In the genomic region with DNA sequence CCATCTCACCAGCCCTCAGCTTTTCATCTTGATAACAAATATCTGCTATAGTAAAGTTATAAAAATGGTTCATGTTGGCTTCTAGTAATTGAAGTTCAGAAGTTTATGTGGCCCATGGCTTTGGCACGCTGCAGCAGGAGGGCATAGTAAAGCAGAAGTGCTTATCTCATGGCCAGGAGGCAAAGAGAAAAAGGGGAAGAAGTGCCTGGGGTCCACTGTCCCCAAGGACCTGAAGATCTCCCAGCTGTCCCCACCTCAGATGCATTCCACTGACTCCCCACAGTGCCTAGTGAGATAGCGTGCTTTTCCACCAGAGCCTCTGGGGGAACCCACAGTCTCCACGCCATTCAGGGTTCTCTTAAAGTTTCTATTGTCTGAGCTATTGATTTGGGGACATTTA, we compare ENCODE assay signal across 28 mouse cellular contexts. TPM values are rescaled to one million over a fixed set of nuclear protein-coding genes. Genes with fewer than 3 reads are reported as not detected.
DNase-seq lines count a peak whose midpoint lies in the region; ATAC-seq and TF ChIP-seq lines count a peak whose summit lies in the region.
"Had no signal": no experiment of that assay in that cellular context is flagged by ENCODE, and none has a peak within 500 bp of the region (broad histone marks: within the 10 kb centered on the region; RNA-seq: fewer than 3 reads in every experiment).

No protein-coding gene starts in this region.

- DNase-seq in A20 (ENCODE audit: low read depth, low spot score) = peak; percentile 48
- DNase-seq in CH12.LX (ENCODE audit: extremely low read depth) = peak; percentile 12
- DNase-seq in right cerebral cortex, postnatal 10 days (ENCODE audit: low spot score in 2 of 2) = no peak
- no peak for DNase-seq in adrenal gland, adult 2 months
- DNase-seq in retina, postnatal 1 day = no peak
- DNase-seq: adrenal gland, adult 8-10 months; cerebellum, adult 9-11 months; forebrain, postnatal 0 days; heart, postnatal 36 days; layer of hippocampus, adult 9-11 months; lung, adult 18-20 months; lung, postnatal 4 days; right cerebral cortex, postnatal 14 days; thymus, adult 2 months; thymus, postnatal 36 days had no signal

- no peak overlapping the region for H3K9ac ChIP-seq in CH12.LX (ENCODE audit: insufficient read depth, low read depth)
- H3K9ac ChIP-seq: forebrain, embryonic 12.5 days; forebrain, postnatal 0 days; heart, embryonic 15.5 days; hindbrain, embryonic 13.5 days; limb, embryonic 13.5 days; liver, embryonic 12.5 days; neural tube, embryonic 12.5 days had no signal

- no peak overlapping the region for H3K4me3 ChIP-seq in CH12.LX (replicated peaks in 1 of 3; ENCODE audit: low read depth in 2 of 3, low read length in 2 of 3, poor library complexity in 1 of 3)
- H3K4me3 ChIP-seq: forebrain, embryonic 12.5 days; heart, embryonic 15.5 days; hindbrain, embryonic 13.5 days; limb, embryonic 13.5 days; liver, embryonic 12.5 days; midbrain, embryonic 10.5 days; myocyte; neural tube, embryonic 12.5 days had no signal

- H3K27ac ChIP-seq in CH12.LX (ENCODE audit: insufficient read depth, low read depth) = no peak overlapping the region
- H3K27ac ChIP-seq: forebrain, embryonic 12.5 days; heart, embryonic 15.5 days; hindbrain, embryonic 13.5 days; limb, embryonic 13.5 days; liver, embryonic 12.5 days; midbrain, embryonic 10.5 days; neural tube, embryonic 12.5 days had no signal

- H3K9me3 ChIP-seq in CH12.LX (replicated peaks; ENCODE audit: low read length) = no peaks in the 10 kb centered on the region
- H3K9me3 ChIP-seq: forebrain, embryonic 12.5 days; heart, embryonic 15.5 days; hindbrain, embryonic 13.5 days; limb, embryonic 13.5 days; liver, embryonic 12.5 days; midbrain, embryonic 10.5 days; neural tube, embryonic 12.5 days had no signal

- no peaks in the 10 kb centered on the region for H3K79me2 ChIP-seq in CH12.LX (replicated peaks; ENCODE audit: control insufficient read depth, extremely low read depth, insufficient read depth, poor library complexity, severe bottlenecking)

- no peaks in the 10 kb centered on the region for H3K27me3 ChIP-seq in CH12.LX (replicated peaks)
- H3K27me3 ChIP-seq: heart, embryonic 15.5 days; hindbrain, embryonic 13.5 days; limb, embryonic 13.5 days; liver, embryonic 12.5 days; neural tube, embryonic 12.5 days had no signal

- TF ChIP-seq CTCF in CH12.LX (conservative IDR thresholded peaks at IDR 0.05 in 1 of 2, IDR thresholded peaks at IDR 0.05 in 1 of 2; ENCODE audit: low read depth in 2 of 2, low read length in 2 of 2) = no peak

- in situ Hi-C loops in CH12.LX (cut with MboI; ENCODE audit: low pct_ligation_motif_present, low pct_unique_long_range_greater_than_20kb, low sequenced_read_pairs) = loop anchor here (10.0 kb wide), 1 partner anchor 156 kb away; no protein-coding TSS in a partner anchor

- H3K36me3 ChIP-seq in CH12.LX (replicated peaks in 1 of 2; ENCODE audit: control insufficient read depth in 1 of 2, insufficient read depth in 1 of 2, low read length in 1 of 2) = no peaks in the 10 kb centered on the region
- H3K36me3 ChIP-seq: forebrain, embryonic 12.5 days; heart, embryonic 15.5 days; hindbrain, embryonic 13.5 days; limb, embryonic 13.5 days; liver, embryonic 12.5 days; midbrain, embryonic 10.5 days; neural tube, embryonic 12.5 days had no signal

- TF ChIP-seq EP300 in CH12.LX (IDR thresholded peaks at IDR 0.05; ENCODE audit: low read length) = no peak

- H3K4me2 ChIP-seq in CH12.LX (ENCODE audit: insufficient read depth, low read depth, poor library complexity, severe bottlenecking) = no peak overlapping the region
- H3K4me2 ChIP-seq: forebrain, embryonic 12.5 days; heart, embryonic 15.5 days; hindbrain, embryonic 13.5 days; limb, embryonic 13.5 days; liver, embryonic 12.5 days; neural tube, embryonic 12.5 days had no signal

- peak; percentile 96 for ATAC-seq in common myeloid progenitor, adult 5-6 weeks (replicated peaks; ENCODE audit: low read depth, poor library complexity, severe bottlenecking)
- peak; percentile 43 for ATAC-seq in megakaryocyte-erythroid progenitor cell, adult 5-6 weeks (replicated peaks; ENCODE audit: low FRiP score, low TSS enrichment, poor library complexity, severe bottlenecking)
- ATAC-seq: activated CD4-positive, CD25-positive, alpha-beta regulatory T cell, adult 4 months; forebrain, postnatal 0 days; lung, postnatal 0 days; midbrain, embryonic 16.5 days had no signal

- TF ChIP-seq POLR2A in CH12.LX (IDR thresholded peaks at IDR 0.05; ENCODE audit: low read depth, low read length) = no peak

- TF ChIP-seq RAD21 in CH12.LX (IDR thresholded peaks at IDR 0.05; ENCODE audit: low read depth, low read length) = no peak

- peaks cover 3 to 30% of the 10 kb centered on the region in 2 experiments; a peak in 3 of 4 replicates for H3K4me1 ChIP-seq in CH12.LX (ENCODE audit: control insufficient read depth in 1 of 2, insufficient read depth in 2 of 2)
- H3K4me1 ChIP-seq: forebrain, embryonic 12.5 days; limb, embryonic 13.5 days; liver, embryonic 12.5 days; midbrain, embryonic 10.5 days; neural tube, embryonic 12.5 days had no signal

- dilution Hi-C loops in CH12.LX (cut with MboI; ENCODE audit: extremely low pct_ligation_motif_present, extremely low pct_unique_long_range_greater_than_20kb, low sequenced_read_pairs) = no loop called here

TF ChIP-seq in CH12.LX, 34 proteins besides CTCF, POLR2A, EP300 and RAD21:
- no peak for TF ChIP-seq MXI1 (IDR thresholded peaks at IDR 0.05; ENCODE audit: low read depth, low read length)
- no peak for TF ChIP-seq IRF4 (IDR thresholded peaks at IDR 0.05; ENCODE audit: low read depth, low read length)
- TF ChIP-seq TBP (conservative IDR thresholded peaks at IDR 0.05; ENCODE audit: low read depth, low read length) = no peak
- no peak for TF ChIP-seq PAX5 (IDR thresholded peaks at IDR 0.05; ENCODE audit: low read length)
- TF ChIP-seq ELF1 (IDR thresholded peaks at IDR 0.05; ENCODE audit: low read depth, low read length) = no peak
- no peak for TF ChIP-seq ZMIZ1 (IDR thresholded peaks at IDR 0.05; ENCODE audit: low read depth, low read length)
- TF ChIP-seq RCOR1 (conservative IDR thresholded peaks at IDR 0.05; ENCODE audit: low read depth, low read length) = no peak
- no peak for TF ChIP-seq SMC3 (IDR thresholded peaks at IDR 0.05; ENCODE audit: low read depth, low read length)
- no peak for TF ChIP-seq HCFC1 (IDR thresholded peaks at IDR 0.05; ENCODE audit: low read depth, low read length)
- TF ChIP-seq UBTF (IDR thresholded peaks at IDR 0.05; ENCODE audit: low read depth, low read length) = no peak
- TF ChIP-seq JUN (IDR thresholded peaks at IDR 0.05; ENCODE audit: insufficient read depth, low read depth, low read length) = no peak
- TF ChIP-seq BHLHE40 (IDR thresholded peaks at IDR 0.05; ENCODE audit: low read depth, low read length) = no peak
- TF ChIP-seq CHD1 (IDR thresholded peaks at IDR 0.05; ENCODE audit: low read depth, low read length) = no peak
- no peak for TF ChIP-seq NRF1 (IDR thresholded peaks at IDR 0.05; ENCODE audit: low read depth, low read length)
- no peak for TF ChIP-seq MEF2A (IDR thresholded peaks at IDR 0.05; ENCODE audit: borderline replicate concordance, low read depth, low read length)

RNA-seq across cellular contexts. Expression of a gene that starts 6.7 kb away (rescaled TPM):
- total RNA-seq in CH12.LX (2012; rRNA removed) = 4.5 and 5.4 TPM in 2 replicates
- total RNA-seq in CH12.LX (2014; rRNA removed) = 4.6 and 5.1 TPM in 2 replicates
- 2.8 and 3.4 TPM in 2 replicates for polyA plus RNA-seq in CH12.LX (2012; ENCODE audit: insufficient read length, low read depth)
- 15.1 and 20.4 TPM in 2 replicates for total RNA-seq in common myeloid progenitor, adult 5-6 weeks (2017)
- total RNA-seq in megakaryocyte-erythroid progenitor cell, adult 5-6 weeks (2014; fragmentation: Nextera tagmentation) = 6.5 and 18.6 TPM in 2 replicates
- total RNA-seq in megakaryocyte-erythroid progenitor cell, adult 5-6 weeks (2017) = 13.5 and 15.6 TPM in 2 replicates
- total RNA-seq in adrenal gland, adult 2 months (2021) = 10 to 100 TPM; 10.1 to 17.0 TPM
- polyA plus RNA-seq in adrenal gland, adult 2 months (2012; rRNA removed) = 6.0 and 6.2 TPM in 2 replicates

Comparison
In these comparisons a context has a peak if more than half of its experiments do, and no peak if none do; other contexts are left out.
1. DNase-seq: peak in A20 (single experiment) and CH12.LX (single experiment); none in right cerebral cortex, postnatal 10 days (0 of 2), adrenal gland, adult 2 months (single experiment) and retina, postnatal 1 day (single experiment).